Mouse (Mus musculus) cortical plate, adult 2 months (tissue): ENCODE data around the gene Foxr1.

Source experiments
- CTCF ChIP-seq: fragments of 200-500 bp; IDR thresholded peaks from 2 replicates; pipeline ENCODE4 v1.5.1; 2011; ENCODE audit warnings: mild to moderate bottlenecking, control low read depth, low read length; ENCODE audit not compliant: insufficient read depth; ENCODE audit errors: extremely low read depth
- POLR2A ChIP-seq: fragments of 200-500 bp; IDR thresholded peaks from 2 replicates; pipeline ENCODE4 v1.6.1; 2011; ENCODE audit warnings: mild to moderate bottlenecking, low read length, control low read depth; ENCODE audit not compliant: insufficient read depth; ENCODE audit errors: extremely low read depth

DNA sequence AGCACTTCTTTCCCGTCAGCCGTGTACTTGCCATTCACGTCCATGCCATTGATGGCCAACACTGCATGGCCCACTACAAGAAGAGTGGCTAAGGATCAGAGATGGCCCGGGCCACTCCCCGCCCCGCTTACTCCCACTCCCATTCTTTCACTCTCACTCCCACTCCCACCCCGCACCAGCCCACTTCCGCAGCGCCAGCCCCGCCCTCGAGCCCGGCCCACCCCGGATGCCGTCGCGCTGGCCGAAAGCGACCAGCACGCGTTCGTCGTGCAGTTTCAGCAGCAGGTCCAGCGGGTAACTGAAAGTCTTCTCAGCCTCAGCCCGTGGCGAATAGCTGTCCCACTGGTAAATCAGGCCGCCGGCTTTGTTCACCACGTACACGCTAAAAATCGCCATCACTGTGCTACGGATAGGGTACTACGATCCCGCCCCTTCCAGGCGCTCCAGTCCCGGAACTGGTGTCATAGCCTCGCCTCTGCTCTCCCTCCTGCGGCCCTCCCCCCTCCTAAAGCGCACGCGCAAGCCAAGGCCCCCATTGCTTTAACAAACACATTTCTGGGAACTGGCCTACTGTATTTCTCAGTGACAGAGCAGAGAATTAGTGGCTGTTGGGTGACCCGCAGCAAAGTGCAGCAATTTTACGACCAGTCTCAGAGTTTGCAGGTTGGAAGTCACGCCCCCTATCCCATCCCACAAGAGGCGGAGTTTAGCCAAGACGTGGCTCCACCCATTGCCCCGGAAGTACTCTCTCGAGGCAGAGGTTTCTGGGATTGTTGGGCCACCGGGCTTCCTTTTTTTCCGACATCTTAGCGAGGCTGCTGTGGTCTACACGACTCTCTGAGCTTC lies 33.8 kb downstream of the Foxr1 start, which contains the start of the genes Rps25 and Trappc4:
- TF ChIP-seq POLR2A, result peak; percentile 65
- TF ChIP-seq CTCF, result no peak
